Comparison of ENCODE assay signal across 10 mouse cellular contexts in genomic region chr10:5480552-5481550, GRCm38 (mm10).
A peak's percentile ranks its signal among the peaks of the same experiment; 100 is the strongest.
DNase-seq lines count a peak whose midpoint lies in the region; ATAC-seq and TF ChIP-seq lines count a peak whose summit lies in the region.
"Had no signal": no experiment of that assay in that cellular context is flagged by ENCODE, and none has a peak within 500 bp of the region (broad histone marks: within the 10 kb centered on the region; RNA-seq: fewer than 3 reads in every experiment).

No protein-coding gene starts in this region.

- no peaks in the 10 kb centered on the region for H3K4me1 ChIP-seq in intestine, postnatal 0 days (replicated peaks; ENCODE audit: control insufficient read depth, insufficient read depth, low read length)
- no peaks in the 10 kb centered on the region for H3K4me1 ChIP-seq in intestine, embryonic 15.5 days (replicated peaks)
- H3K4me1 ChIP-seq: forebrain, embryonic 13.5 days had no signal

- H3K4me2 ChIP-seq in intestine, postnatal 0 days (replicated peaks; ENCODE audit: low read depth): no peak overlapping the region
- H3K4me2 ChIP-seq in intestine, embryonic 15.5 days (replicated peaks): no peak overlapping the region
- H3K4me2 ChIP-seq: forebrain, embryonic 13.5 days had no signal

- no peak overlapping the region for H3K9ac ChIP-seq in intestine, postnatal 0 days (ENCODE audit: low read depth, low read length)
- no peak overlapping the region for H3K9ac ChIP-seq in intestine, embryonic 15.5 days
- H3K9ac ChIP-seq: forebrain, embryonic 13.5 days had no signal

- DNase-seq in thymus, postnatal 25 days: peak; percentile 23
- no peak for DNase-seq in thymus, postnatal 10 days (ENCODE audit: low spot score in 2 of 2)
- peak; percentile 24 for DNase-seq in induced T-regulatory cell, adult 2 months (ENCODE audit: low read depth)
- DNase-seq in T-cell, adult 2 months (ENCODE audit: low spot score): no peak
- DNase-seq in spleen, adult 12 weeks (ENCODE audit: low spot score): no peak

- no peak overlapping the region for H3K4me3 ChIP-seq in intestine, postnatal 0 days (ENCODE audit: low read depth, low read length)
- no peak overlapping the region for H3K4me3 ChIP-seq in intestine, embryonic 15.5 days (replicated peaks)
- H3K4me3 ChIP-seq: forebrain, embryonic 13.5 days; heart, adult 2 months had no signal

- peak; percentile 29; the same call in 1 of the 2 replicates for TF ChIP-seq CTCF in intestine, postnatal 0 days (IDR thresholded peaks at IDR 0.05; ENCODE audit: low read depth)

- H3K9me3 ChIP-seq in intestine, postnatal 0 days (ENCODE audit: control insufficient read depth): no peaks in the 10 kb centered on the region
- H3K9me3 ChIP-seq in intestine, embryonic 15.5 days: no peaks in the 10 kb centered on the region
- H3K9me3 ChIP-seq: forebrain, embryonic 13.5 days had no signal

- no peak overlapping the region for H3K27ac ChIP-seq in intestine, postnatal 0 days (ENCODE audit: low read depth, low read length)
- H3K27ac ChIP-seq in intestine, embryonic 15.5 days: no peak overlapping the region
- H3K27ac ChIP-seq: forebrain, embryonic 13.5 days; heart, adult 2 months had no signal

- WGBS in intestine, postnatal 0 days: 68% methylated on average over 9 of the region's 9 CpGs
- WGBS in intestine, embryonic 15.5 days: 78% methylated on average over 9 of the region's 9 CpGs

- no peaks in the 10 kb centered on the region for H3K27me3 ChIP-seq in intestine, postnatal 0 days (replicated peaks; ENCODE audit: control insufficient read depth, insufficient read depth, low read length)
- H3K27me3 ChIP-seq in intestine, embryonic 15.5 days (replicated peaks): no peaks in the 10 kb centered on the region
- H3K27me3 ChIP-seq: forebrain, embryonic 13.5 days had no signal

- no peaks in the 10 kb centered on the region for H3K36me3 ChIP-seq in intestine, postnatal 0 days (ENCODE audit: control insufficient read depth, insufficient read depth)
- no peaks in the 10 kb centered on the region for H3K36me3 ChIP-seq in intestine, embryonic 15.5 days

- no peak for ATAC-seq in intestine, postnatal 0 days
- no peak for ATAC-seq in intestine, embryonic 15.5 days
- no peak for ATAC-seq in erythroid progenitor cell, adult 5-6 weeks (replicated peaks; ENCODE audit: low FRiP score, poor library complexity, severe bottlenecking)

Comparison
In these comparisons a context has a peak if more than half of its experiments do, and no peak if none do; other contexts are left out.
1. DNase-seq: peak in thymus, postnatal 25 days (single experiment) and induced T-regulatory cell, adult 2 months (single experiment); none in thymus, postnatal 10 days (0 of 2), T-cell, adult 2 months (single experiment) and spleen, adult 12 weeks (single experiment).